ENCODE assay signal across 12 mouse cellular contexts in genomic region chr2:129660020-129660419, GRCm38 (mm10). TPM values are rescaled to one million over a fixed set of nuclear protein-coding genes. Genes with fewer than 3 reads are reported as not detected.
DNase-seq lines count a peak whose midpoint lies in the region; ATAC-seq lines count a peak whose summit lies in the region.
"Had no signal": no experiment of that assay in that cellular context is flagged by ENCODE, and none has a peak within 500 bp of the region (broad histone marks: within the 10 kb centered on the region; RNA-seq: fewer than 3 reads in every experiment).

No protein-coding gene starts in this region.

- H3K4me1 ChIP-seq in hindbrain, embryonic 11.5 days (replicated peaks; ENCODE audit: control insufficient read depth, insufficient read depth, low read length): no peaks in the 10 kb centered on the region
- no peaks in the 10 kb centered on the region for H3K4me1 ChIP-seq in embryonic facial prominence, embryonic 10.5 days
- H3K4me1 ChIP-seq: limb, embryonic 15.5 days had no signal

- no peaks in the 10 kb centered on the region for H3K9me3 ChIP-seq in hindbrain, embryonic 11.5 days (ENCODE audit: control insufficient read depth, low read length)
- no peaks in the 10 kb centered on the region for H3K9me3 ChIP-seq in embryonic facial prominence, embryonic 10.5 days
- H3K9me3 ChIP-seq: limb, embryonic 15.5 days had no signal

- no peak overlapping the region for H3K4me3 ChIP-seq in hindbrain, embryonic 11.5 days (ENCODE audit: low read depth, low read length)
- H3K4me3 ChIP-seq in embryonic facial prominence, embryonic 10.5 days: no peak overlapping the region
- H3K4me3 ChIP-seq: limb, embryonic 15.5 days had no signal

- intact Hi-C loops in heart, postnatal 14 days (cut with DNase I): loop anchor here (1.0 kb wide), 1 partner anchor 158 kb away; no protein-coding TSS in a partner anchor
- intact Hi-C loops in heart, postnatal 25 days (cut with DNase I): loop anchor here (1.0 kb wide), 1 partner anchor 158 kb away; no protein-coding TSS in a partner anchor

- peak; percentile 8 to 22 for DNase-seq in heart, postnatal 14 days
- no peak for DNase-seq in heart, postnatal 25 days (ENCODE audit: low spot score)
- DNase-seq in A20 (ENCODE audit: low read depth, low spot score) (peak; percentile 4), ZHBTc4 (ENCODE audit: low read depth, low spot score) (peak; percentile 23)
- DNase-seq in kidney, postnatal 10 days: peak; percentile 29
- no peak for DNase-seq in hindbrain, embryonic 11.5 days (ENCODE audit: low spot score)
- no peak for DNase-seq in embryonic facial prominence, embryonic 10.5 days (ENCODE audit: low spot score)
- no peak for DNase-seq in left cerebral cortex, adult 9 months (ENCODE audit: low spot score in 2 of 2)

- ATAC-seq in hindbrain, embryonic 11.5 days (ENCODE audit: low FRiP score): no peak
- ATAC-seq: hindbrain, embryonic 16.5 days had no signal

- 76% methylated on average over 6 of the region's 6 CpGs for WGBS in hindbrain, embryonic 11.5 days
- WGBS in embryonic facial prominence, embryonic 10.5 days: 69% methylated on average over 6 of the region's 6 CpGs

- H3K27ac ChIP-seq in hindbrain, embryonic 11.5 days (ENCODE audit: low read depth, low read length): no peak overlapping the region
- H3K27ac ChIP-seq in embryonic facial prominence, embryonic 10.5 days (replicated peaks): no peak overlapping the region
- H3K27ac ChIP-seq: limb, embryonic 15.5 days had no signal

- no peaks in the 10 kb centered on the region for H3K36me3 ChIP-seq in hindbrain, embryonic 11.5 days (ENCODE audit: control insufficient read depth, insufficient read depth, low read length)
- H3K36me3 ChIP-seq in embryonic facial prominence, embryonic 10.5 days (replicated peaks): no peaks in the 10 kb centered on the region
- H3K36me3 ChIP-seq: limb, embryonic 15.5 days had no signal

- no peak overlapping the region for H3K9ac ChIP-seq in hindbrain, embryonic 11.5 days (ENCODE audit: low read depth, low read length)
- H3K9ac ChIP-seq: limb, embryonic 15.5 days had no signal

- no peak overlapping the region for H3K4me2 ChIP-seq in hindbrain, embryonic 11.5 days (replicated peaks; ENCODE audit: low read depth, low read length)
- H3K4me2 ChIP-seq: limb, embryonic 15.5 days had no signal

- no peaks in the 10 kb centered on the region for H3K27me3 ChIP-seq in hindbrain, embryonic 11.5 days (ENCODE audit: control insufficient read depth, insufficient read depth, low read length)
- H3K27me3 ChIP-seq in embryonic facial prominence, embryonic 10.5 days (replicated peaks; ENCODE audit: low read depth, poor library complexity, severe bottlenecking): no peaks in the 10 kb centered on the region
- H3K27me3 ChIP-seq: limb, embryonic 15.5 days had no signal

RNA-seq across cellular contexts. Expression of gene Pdyn, which starts 39.6 kb away (rescaled TPM):
- not detected for total RNA-seq in heart, postnatal 14 days (2021)
- total RNA-seq in heart, postnatal 25 days (2021): not detected
- polyA plus RNA-seq in hindbrain, embryonic 11.5 days (2014; fragmentation: Nextera tagmentation; extraction: Ambion mirVana): 1.5 and 1.9 TPM in 2 replicates
- polyA plus RNA-seq in embryonic facial prominence, embryonic 10.5 days (2016; fragmentation: Nextera tagmentation; extraction: Ambion mirVana): 0.11 and 0.18 TPM in 2 replicates
- total RNA-seq: common myeloid progenitor, adult 5-6 weeks had no signal
- polyA plus RNA-seq: urinary bladder, adult 2 months had no signal

Comparison
In these comparisons a context has a peak if more than half of its experiments do, and no peak if none do; other contexts are left out.
1. DNase-seq: peak in heart, postnatal 14 days (2 of 2), A20 (single experiment), ZHBTc4 (single experiment) and kidney, postnatal 10 days (single experiment); none in heart, postnatal 25 days (single experiment), hindbrain, embryonic 11.5 days (single experiment), embryonic facial prominence, embryonic 10.5 days (single experiment) and left cerebral cortex, adult 9 months (0 of 2).